Mouse (Mus musculus) liver, adult 2 months (tissue): Measurements from ENCODE around the gene Syngr3. TPM values are rescaled to one million over a fixed set of nuclear protein-coding genes. Genes with fewer than 3 reads are reported as not detected.

Experiments
- DNase-seq: peaks from one replicate; pipeline ENCODE4 v3.0.0-alpha.2; 2011; ENCODE audit warnings: low read depth, low spot score; ENCODE audit errors: extremely low read depth
- H3K27ac ChIP-seq: fragments of 200-500 bp; replicated peaks from 2 replicates; pipeline ENCODE4 v1.5.1; 2012; ENCODE audit warnings: low read depth, mild to moderate bottlenecking, control low read depth, inconsistent platforms, low read length; ENCODE audit not compliant: insufficient read depth
- H3K27me3 ChIP-seq: fragments of 200-500 bp; 2 replicates; pipeline ENCODE4 v1.6.1; 2012; ENCODE audit warnings: mild to moderate bottlenecking, moderate library complexity, low read length, inconsistent platforms; ENCODE audit not compliant: control insufficient read depth, insufficient read depth
- H3K36me3 ChIP-seq: fragments of 200-500 bp; 2 replicates; pipeline ENCODE4 v1.6.1; 2012; ENCODE audit warnings: low read length, inconsistent platforms; ENCODE audit not compliant: control insufficient read depth, insufficient read depth
- H3K4me1 ChIP-seq: fragments of 200-500 bp; 2 replicates; pipeline ENCODE4 v1.6.1; 2011; ENCODE audit warnings: low read length; ENCODE audit not compliant: control insufficient read depth, insufficient read depth
- H3K4me3 ChIP-seq: fragments of 200-500 bp; 2 replicates; pipeline ENCODE4 v1.5.1; 2011; ENCODE audit warnings: low read depth, mild to moderate bottlenecking, control low read depth, low read length, moderate library complexity; ENCODE audit not compliant: insufficient read depth
- H3K79me2 ChIP-seq: fragments of 200-500 bp; 2 replicates; pipeline ENCODE4 v1.6.1; 2012; ENCODE audit warnings: inconsistent platforms, mild to moderate bottlenecking, low read length, moderate library complexity; ENCODE audit not compliant: control insufficient read depth, insufficient read depth
- H3K9ac ChIP-seq: fragments of 200-500 bp; 2 replicates; pipeline ENCODE4 v1.6.1; 2012; ENCODE audit warnings: low read depth, mild to moderate bottlenecking, control low read depth, inconsistent platforms, low read length
- CTCF ChIP-seq: fragments of 200-500 bp; IDR thresholded peaks from 2 replicates; pipeline ENCODE4 v1.5.1; 2011; ENCODE audit warnings: low read depth, low read length, control low read depth
- POLR2A ChIP-seq: fragments of 200-500 bp; IDR thresholded peaks from 2 replicates; pipeline ENCODE4 v1.6.1; 2011; ENCODE audit warnings: low read length, control low read depth; ENCODE audit not compliant: insufficient read depth; ENCODE audit errors: extremely low read depth
- WGBS: fragments of 180-500 bp; shearing (Covaris S2); methylation state at CpG from one replicate; pipeline ENCODE4 v1.1.7; 2018; 5-methylcytosine and 5-hydroxymethylcytosine counted together
- polyA plus RNA-seq: library from polyadenylated mRNA; depleted of rRNA; stranded (reverse); fragments of >200 nt; gene quantifications from 2 replicates; pipeline ENCODE4 v1.2.3, GENCODE M21; 2012
- total RNA-seq: library from RNA; depleted of rRNA; stranded (reverse); fragments of >200 nt; gene quantifications from 2 replicates; pipeline ENCODE4 v1.2.3, GENCODE M21; 2014

Gene Syngr3
- total and polyA plus RNA-seq, 2 experiments = 0.09 to 0.10 TPM

DNA sequence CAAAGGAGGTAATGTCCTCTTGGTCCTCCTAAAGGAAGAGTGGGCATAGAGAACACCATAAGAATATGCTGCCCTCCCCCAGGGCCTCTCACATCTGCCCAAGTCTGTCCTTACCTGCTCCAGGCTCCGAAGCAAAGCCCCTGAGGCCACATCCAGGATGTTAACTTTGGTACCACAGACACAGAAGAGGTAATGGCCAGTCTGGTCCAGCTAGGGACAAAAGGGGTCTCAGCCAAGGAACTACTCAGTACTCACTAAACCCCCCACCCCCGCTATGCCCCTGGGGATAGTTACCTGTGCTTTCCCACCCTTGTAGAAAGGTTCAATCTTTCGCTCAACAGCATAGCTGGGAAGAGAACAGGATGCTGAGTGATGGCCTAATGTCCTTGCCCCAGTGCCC, 16.1 kb upstream of the Syngr3 start:
- peaks cover 4% of the 10 kb centered on the region; the same call in 1 of the 2 replicates for H3K36me3 ChIP-seq

DNA sequence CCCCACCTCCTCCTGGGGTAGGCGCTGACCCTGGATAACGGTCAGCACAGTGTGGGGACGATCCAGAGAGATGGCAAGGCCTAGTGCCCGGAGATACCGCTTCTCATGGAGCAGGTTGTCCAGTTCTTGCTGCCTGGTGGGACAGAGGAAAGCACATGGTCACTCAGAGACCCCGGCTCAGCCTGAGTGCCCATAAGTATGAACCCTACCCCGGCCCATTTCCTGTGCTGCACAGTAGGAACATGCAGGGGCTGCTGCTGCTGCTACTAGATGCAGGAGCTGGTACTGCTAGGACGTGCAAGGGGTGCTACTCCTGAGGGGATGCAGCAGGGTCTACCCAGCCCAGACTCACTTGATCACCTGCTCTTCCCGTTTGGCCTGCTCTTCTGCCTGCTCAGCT, 11.5 kb upstream of the Syngr3 start:
- Histone ChIP-seq H3K4me3 (no peak overlapping the region), H3K27me3 (no peaks in the 10 kb centered on the region), H3K79me2 (no peaks in the 10 kb centered on the region), H3K4me1 (no peaks in the 10 kb centered on the region), H3K9ac (no peak overlapping the region), H3K27ac (no peak overlapping the region), H3K36me3 (peaks cover 4% of the 10 kb centered on the region; the same call in 1 of the 2 replicates)
- TF ChIP-seq CTCF = no peak
- no peak for TF ChIP-seq POLR2A
- 94% methylated on average over 9 of the region's 9 CpGs for WGBS
- no peak for DNase-seq

More for the DNA sequence above, 16.1 kb upstream of the Syngr3 start:
- H3K27me3 ChIP-seq = no peaks in the 10 kb centered on the region
- no peak overlapping the region for H3K4me3 ChIP-seq
- no peak for DNase-seq
- no peak overlapping the region for H3K9ac ChIP-seq
- H3K79me2 ChIP-seq = no peaks in the 10 kb centered on the region
- no peak for TF ChIP-seq CTCF
- no peak for TF ChIP-seq POLR2A
- H3K4me1 ChIP-seq = peaks cover 1% of the 10 kb centered on the region; the same call in 1 of the 2 replicates
- WGBS = 99% methylated on average over 3 of the region's 3 CpGs
- no peak overlapping the region for H3K27ac ChIP-seq

DNA sequence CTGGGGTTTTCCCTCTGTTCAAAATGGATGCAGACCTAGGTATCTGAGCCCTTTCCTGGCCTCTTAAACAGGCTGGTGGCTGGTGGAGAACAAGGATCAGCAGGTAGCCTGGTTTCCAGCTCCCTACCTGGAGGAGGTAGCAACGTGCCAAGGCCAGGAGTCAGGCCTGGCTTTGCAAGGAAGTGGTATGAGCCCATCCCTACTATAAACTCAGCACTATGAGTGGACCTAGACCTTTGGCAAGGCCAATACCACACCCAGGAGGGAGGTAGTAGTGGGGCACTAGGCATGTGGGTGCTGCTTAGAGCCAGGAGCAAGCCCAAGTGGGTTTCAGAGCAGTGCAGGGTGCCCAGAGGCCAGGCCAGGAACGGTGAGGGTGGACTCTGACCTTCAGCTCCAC, 9.7 kb upstream of the Syngr3 start:
- Histone ChIP-seq H3K4me3 (no peak overlapping the region), H3K27ac (no peak overlapping the region), H3K9ac (no peak overlapping the region), H3K4me1 (peaks cover 3% of the 10 kb centered on the region; the same call in 1 of the 2 replicates), H3K79me2 (no peaks in the 10 kb centered on the region; the same call in 1 of the 2 replicates), H3K27me3 (no peaks in the 10 kb centered on the region), H3K36me3 (peaks cover 4% of the 10 kb centered on the region; the same call in 1 of the 2 replicates)
- DNase-seq = no peak
- TF ChIP-seq CTCF (no peak), POLR2A (no peak)
- WGBS = 77% methylated on average over 2 of the region's 2 CpGs

DNA sequence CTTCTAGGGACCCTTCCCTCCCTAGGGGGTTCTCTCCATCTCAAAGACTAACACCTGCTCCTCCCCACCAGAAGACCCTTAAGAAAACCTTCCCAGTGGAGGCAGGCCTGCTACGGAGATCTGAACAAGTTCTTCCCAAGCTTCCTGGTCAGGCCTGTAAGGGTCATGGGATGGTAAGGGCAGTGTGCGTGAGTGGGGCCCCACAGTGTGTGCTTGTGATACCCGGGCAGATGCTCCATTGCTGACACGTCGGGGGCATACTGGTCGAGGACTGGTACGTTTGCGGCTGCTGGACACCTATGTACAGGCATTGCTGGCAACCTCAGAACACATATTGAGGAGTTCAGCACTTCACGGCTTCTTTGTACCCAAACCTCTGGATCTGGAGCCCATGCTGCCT, 9.0 kb upstream of the Syngr3 start:
- peaks cover 3% of the 10 kb centered on the region; the same call in 1 of the 2 replicates for H3K4me1 ChIP-seq
- no peak overlapping the region for H3K4me3 ChIP-seq
- TF ChIP-seq POLR2A = no peak
- no peak for TF ChIP-seq CTCF
- H3K79me2 ChIP-seq = no peaks in the 10 kb centered on the region; the same call in 1 of the 2 replicates
- no peaks in the 10 kb centered on the region for H3K27me3 ChIP-seq
- 86% methylated on average over 9 of the region's 9 CpGs for WGBS
- H3K27ac ChIP-seq = no peak overlapping the region
- peaks cover 4% of the 10 kb centered on the region; the same call in 1 of the 2 replicates for H3K36me3 ChIP-seq
- no peak overlapping the region for H3K9ac ChIP-seq
- no peak for DNase-seq

DNA sequence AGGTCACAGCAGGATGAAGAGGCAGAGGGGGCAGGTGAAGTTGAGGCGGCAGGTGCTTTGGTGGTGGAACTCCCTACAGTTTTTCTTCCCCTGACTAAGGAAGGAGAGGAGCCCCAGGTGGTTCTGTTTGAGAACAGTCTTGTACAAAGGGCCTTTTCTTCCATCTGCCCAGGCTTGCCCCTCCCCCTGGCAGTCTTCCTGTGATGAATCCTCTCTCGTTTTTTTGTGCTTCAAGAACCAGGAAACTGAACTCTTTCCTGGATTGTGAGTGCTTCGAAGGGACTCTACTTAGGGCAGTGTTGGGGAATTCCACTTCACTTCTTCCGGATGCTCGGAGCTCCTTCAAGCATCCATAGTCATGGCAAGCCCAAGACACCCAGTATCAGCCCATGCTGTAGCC, 8.2 kb upstream of the Syngr3 start:
- Histone ChIP-seq H3K27me3 (no peaks in the 10 kb centered on the region), H3K4me3 (no peak overlapping the region), H3K4me1 (peaks cover 3% of the 10 kb centered on the region; the same call in 1 of the 2 replicates), H3K36me3 (peaks cover 4% of the 10 kb centered on the region; the same call in 1 of the 2 replicates), H3K9ac (no peak overlapping the region), H3K27ac (no peak overlapping the region), H3K79me2 (no peaks in the 10 kb centered on the region; the same call in 1 of the 2 replicates)
- no peak for TF ChIP-seq CTCF
- no peak for TF ChIP-seq POLR2A
- DNase-seq = no peak
- WGBS = 57% methylated on average over 5 of the region's 5 CpGs

DNA sequence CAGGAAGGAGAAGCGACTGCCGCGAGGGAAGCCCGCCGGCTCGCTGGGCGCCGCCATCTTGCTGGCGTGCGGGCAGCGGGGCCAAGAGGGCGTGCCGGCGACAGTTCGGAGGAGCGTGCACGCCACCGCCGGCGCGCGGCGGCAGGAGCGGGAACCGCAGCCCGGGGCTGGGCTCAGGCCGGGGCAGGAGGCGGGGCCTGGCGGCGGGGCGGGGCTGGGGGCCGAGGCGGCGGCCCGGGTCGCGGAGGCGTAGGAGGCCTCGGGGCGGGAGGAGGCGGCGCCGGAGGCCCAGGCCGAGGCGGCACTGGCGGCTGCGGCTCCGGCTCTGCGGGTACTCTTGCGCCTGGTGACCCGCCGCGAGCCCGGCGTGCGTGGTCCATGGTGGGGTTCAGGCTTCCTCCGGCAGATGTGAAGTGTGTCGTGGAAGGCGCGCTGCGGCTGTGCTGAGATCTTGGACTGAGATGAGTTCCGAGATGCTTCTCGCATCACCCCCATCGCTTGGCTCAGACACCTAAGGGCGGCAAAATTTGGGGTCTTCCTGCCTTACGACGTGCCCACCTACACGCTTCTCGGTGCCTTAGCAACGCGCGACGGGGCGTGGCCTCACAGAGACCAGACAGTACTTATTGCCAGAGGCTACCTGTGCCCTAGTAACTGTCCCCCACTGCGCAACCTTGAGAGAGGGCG, 6.4 kb upstream of the Syngr3 start, which contains the start of the genes Gfer and Noxo1:
TSS of gene Gfer (minus strand) at position 146 of the 687 bp plus-strand sequence.
TSS of gene Noxo1 (plus strand) at position 224 of the 687 bp plus-strand sequence.
- Histone ChIP-seq H3K4me3 (peak within 1 kb of the TSS; percentile 92), H3K79me2 (no peaks in the 10 kb centered on the region; the same call in 1 of the 2 replicates), H3K9ac (peak within 1 kb of the TSS; percentile 94), H3K4me1 (peaks cover 3% of the 10 kb centered on the region; the same call in 1 of the 2 replicates), H3K27ac (peak within 1 kb of the TSS; percentile 86), H3K27me3 (no peaks in the 10 kb centered on the region), H3K36me3 (no peaks in the 10 kb centered on the region; the same call in 1 of the 2 replicates)
- WGBS = 1% methylated on average over 64 of the region's 76 CpGs
- TF ChIP-seq CTCF (peak; percentile 33; the same call in 1 of the 2 replicates), POLR2A (0 out of 2 replicates have a peak, but pooled peaks have one; percentile 30)
- peak; percentile 57 for DNase-seq
